Mouse (Mus musculus): Measurements from ENCODE around the gene Mypop.
A peak's percentile ranks its signal among the peaks of the same experiment; 100 is the strongest.

The Mypop gene

DNA sequence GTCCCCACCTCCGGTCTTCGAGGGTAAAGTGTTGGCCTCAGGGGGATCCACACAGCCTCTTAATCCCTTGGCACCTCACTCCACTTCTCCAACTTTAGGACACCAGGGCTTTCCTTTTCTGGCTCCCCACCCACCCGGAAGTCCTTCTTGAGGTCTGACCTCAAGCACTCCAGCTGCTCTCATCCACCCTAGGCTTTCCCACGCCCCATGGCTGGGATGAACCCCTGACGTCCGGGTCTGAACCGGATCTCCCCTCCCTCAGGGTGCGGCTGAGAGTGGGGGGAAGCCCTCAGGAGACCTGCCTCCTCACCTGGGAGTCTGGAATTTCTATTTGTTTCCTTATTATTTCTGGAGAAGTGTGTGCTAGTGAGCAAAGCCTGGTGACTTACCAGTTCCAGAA, 30.0 kb downstream of the Mypop start:
- DNase-seq (ENCODE audit: low read depth) = peak; percentile 19

GRCm38 (mm10) chr7:19022189-19022958, 31.3 kb downstream of the Mypop start:
- no peak for DNase-seq (ENCODE audit: low read depth)

DNA sequence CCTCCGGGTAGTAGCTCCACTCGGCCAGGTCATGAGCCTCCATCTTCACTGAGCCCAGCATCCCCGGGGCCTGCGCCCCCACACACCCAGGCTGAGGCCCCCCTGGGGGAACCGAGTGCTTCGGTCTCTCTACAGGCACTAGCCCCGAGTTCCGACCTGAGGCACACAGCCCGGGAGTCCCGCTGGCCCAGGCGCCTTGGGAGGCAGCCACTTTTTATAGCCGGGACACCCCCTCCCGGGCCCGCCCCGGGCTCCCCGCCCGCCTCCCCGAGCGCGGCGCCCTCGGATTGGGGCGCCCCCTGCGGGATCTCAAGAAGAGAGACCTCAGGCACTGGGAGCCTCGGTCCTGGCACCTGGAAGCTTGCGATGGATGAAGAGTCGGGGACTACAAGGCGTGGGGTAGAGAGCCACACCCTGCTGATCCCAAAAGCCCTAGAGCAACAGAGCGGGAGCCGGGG, 32.3 kb downstream of the Mypop start, which contains the start of gene Foxa3:
Gene Foxa3, minus strand, starts transcription at position 182 of the 458 bp plus-strand sequence.
- no peak for DNase-seq (ENCODE audit: low read depth)

GRCm38 (mm10) chr7:19024096-19024506, 33.1 kb downstream of the Mypop start, which contains the start of gene Sympk:
TSS of gene Sympk (plus strand) at chr7:19024377.
- peak; percentile 93 for DNase-seq (ENCODE audit: low read depth)

DNA sequence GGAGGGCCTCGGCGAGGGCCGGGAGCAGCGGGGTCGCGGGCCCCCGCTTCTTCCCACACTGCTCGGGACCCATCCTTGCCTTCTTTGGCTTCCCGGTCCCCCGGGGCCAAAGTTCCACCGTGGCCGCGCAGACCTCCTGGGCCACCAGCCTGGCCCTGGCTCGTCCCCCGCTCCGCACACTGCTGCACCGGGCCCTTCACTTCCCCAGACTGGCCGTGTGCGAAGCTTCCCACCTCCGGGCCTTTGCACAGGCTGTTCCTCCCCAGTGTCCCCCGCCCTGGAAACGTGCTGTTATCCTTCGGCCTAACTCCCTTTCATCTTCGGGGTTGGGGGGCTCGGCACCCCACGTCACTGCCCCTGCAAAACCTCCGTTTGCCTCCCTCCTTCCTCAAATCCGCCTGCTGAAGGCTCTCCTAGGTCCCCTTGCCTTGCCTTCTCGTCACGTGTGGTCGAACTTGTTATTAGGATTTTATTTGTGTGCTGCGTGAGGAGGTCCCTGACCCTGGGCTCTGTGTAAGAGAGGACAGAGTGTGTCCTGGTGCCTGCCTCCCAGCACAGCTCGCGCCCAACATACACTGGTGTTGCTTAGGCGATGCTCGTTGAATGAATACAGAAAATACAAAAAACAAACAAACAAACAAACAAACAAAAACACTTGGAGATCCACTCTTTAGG, 33.7 kb downstream of the Mypop start:
- DNase-seq (ENCODE audit: low read depth) = peak; percentile 51

DNA sequence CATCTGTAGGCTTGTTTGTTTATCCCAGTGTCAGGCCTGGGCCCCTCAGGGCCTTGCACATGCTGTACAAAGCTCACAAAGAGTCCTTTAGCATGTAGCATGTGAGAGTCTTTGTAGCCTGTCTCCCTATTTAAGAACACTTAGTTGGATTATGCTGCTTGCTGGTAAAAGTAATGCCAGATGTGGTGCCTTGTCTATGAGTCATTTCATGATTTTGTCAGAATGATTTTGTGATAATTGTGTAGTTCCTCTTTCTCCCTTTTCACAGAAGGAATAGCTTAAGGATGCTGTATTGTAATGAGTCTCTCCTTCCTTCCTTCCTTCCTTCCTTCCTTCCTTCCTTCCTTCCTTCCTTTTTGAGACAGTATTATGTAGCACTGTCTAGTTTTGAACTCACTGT, 37.0 kb downstream of the Mypop start:
- peak; percentile 88 for DNase-seq (ENCODE audit: low read depth)

DNA sequence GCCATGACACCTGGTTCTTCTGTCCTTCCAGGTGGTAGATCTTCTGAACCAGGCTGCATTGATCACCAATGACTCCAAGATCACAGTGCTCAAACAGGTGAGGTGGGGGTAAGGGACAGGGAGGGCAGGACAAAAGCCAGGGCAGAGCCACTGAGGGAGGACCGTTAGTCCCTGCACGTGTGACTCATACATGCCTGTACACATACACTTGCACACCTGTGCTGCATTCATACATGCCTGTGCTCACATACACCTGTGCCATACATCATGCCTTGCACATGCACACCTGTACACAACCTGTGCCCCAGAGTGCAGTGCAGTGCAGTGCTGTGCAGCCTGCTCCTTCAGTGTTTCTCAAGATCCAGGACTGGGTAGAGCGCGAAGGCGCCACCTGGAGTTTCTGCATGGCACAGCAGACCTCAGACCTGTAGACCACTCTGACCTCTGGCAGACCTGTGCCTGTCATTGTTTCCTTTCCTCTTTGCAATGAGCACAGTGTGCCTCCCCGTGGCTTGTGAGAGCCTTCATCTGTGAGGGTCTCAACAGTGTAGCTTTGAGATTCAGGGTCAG, 38.1 kb downstream of the Mypop start:
- peak; percentile 74 for DNase-seq (ENCODE audit: low read depth)

- no peak for DNase-seq (ENCODE audit: low read depth)
Observed at GRCm38 (mm10) chr7:19031641-19032040, 40.6 kb downstream of the Mypop start.

- DNase-seq (ENCODE audit: low read depth) = no peak
Observed at GRCm38 (mm10) chr7:19044616-19045015, 53.6 kb downstream of the Mypop start.

DNA sequence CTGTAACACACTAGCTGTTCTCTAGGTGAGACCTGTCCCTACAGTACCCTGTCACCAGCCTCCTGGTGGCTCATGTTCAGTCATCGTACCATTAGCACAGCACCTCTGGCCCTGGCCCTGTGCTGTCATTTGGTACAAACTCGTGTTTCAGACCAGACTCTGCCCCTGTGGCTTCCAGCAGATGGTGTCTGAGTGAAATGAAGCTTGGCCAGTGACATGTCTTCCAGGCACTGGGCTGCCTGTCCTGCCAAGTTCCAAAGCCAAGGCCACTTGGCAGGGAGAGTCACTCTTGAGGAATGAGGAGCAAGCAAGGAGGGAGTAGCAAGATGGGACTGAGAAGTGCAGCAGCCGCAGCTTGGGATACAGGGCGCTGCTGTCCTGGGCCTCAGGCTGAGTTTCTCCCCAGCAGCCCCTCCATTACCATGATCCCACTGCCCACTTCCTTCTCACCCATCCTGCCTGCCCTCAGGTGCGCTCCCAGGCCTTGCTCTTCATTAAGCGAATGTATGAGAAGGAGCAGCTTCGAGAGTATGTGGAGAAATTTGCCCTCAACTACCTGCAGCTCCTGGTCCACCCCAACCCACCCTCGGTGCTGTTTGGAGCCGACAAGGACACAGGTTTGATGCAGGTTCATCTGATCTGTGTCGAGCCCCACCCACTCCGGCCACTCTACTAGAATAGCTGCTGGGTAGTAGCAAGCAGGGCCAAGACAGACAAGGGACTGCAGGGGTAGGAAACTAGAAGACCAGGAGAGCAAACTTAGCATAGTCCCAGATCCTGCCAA, 55.4 kb downstream of the Mypop start:
- DNase-seq (ENCODE audit: low read depth) = no peak

DNA sequence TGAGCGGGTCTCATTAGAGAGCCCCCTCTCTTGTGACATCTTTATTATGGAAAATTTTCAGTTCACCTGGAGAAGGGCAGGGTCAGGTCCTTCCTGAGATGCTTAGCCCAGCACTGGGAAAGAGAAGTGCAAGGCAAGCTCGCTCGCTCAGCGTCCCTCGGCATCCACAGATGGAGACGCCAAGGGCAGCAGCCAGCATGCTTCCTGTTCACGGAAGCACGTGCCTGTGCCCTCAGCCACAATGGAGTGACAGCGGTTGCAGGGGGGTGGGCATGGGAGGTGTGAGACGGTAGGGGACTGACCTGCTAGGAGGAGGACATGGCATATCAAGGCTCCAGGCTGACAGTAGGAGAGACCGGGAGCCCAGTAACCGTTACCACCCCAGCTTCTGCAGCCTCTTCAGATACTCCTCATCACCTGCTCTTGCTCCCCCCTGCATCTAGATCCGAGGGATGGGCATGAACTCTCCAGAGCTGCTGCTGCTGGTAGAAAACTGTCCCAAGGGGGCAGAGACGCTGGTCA, 57.0 kb downstream of the Mypop start:
- DNase-seq (ENCODE audit: low read depth) = no peak

GRCm38 (mm10) chr7:19049252-19049651, 58.2 kb downstream of the Mypop start:
- no peak for DNase-seq (ENCODE audit: low read depth)

GRCm38 (mm10) chr7:19050172-19050571, 59.1 kb downstream of the Mypop start:
- no peak for DNase-seq (ENCODE audit: low read depth)

GRCm38 (mm10) chr7:19051161-19051560, 60.1 kb downstream of the Mypop start:
- no peak for DNase-seq (ENCODE audit: low read depth)
